Mouse (Mus musculus) urinary bladder, postnatal 36 days (tissue): Measurements from ENCODE around the gene Myl4.

Experiments used
- DNase-seq, 2 experiments: peaks; one replicate each; pipeline ENCODE4 v3.0.0; 2022; ENCODE audit warnings: low spot score in 2 of 2, mixed read lengths in 1 of 2

The Myl4 gene

GRCm38 (mm10) chr11:104571373-104571772 is 20.9 kb downstream of the Myl4 start:
- DNase-seq: peak in 1 of 2 experiments; percentile 14

- DNase-seq: no peak
Observed at GRCm38 (mm10) chr11:104572091-104572490, 21.6 kb downstream of the Myl4 start.

GRCm38 (mm10) chr11:104572566-104572965 is 22.1 kb downstream of the Myl4 start:
- no peak for DNase-seq

- DNase-seq: no peak
Observed at GRCm38 (mm10) chr11:104576772-104577612, 26.5 kb downstream of the Myl4 start.

GRCm38 (mm10) chr11:104578074-104578473 is 27.6 kb downstream of the Myl4 start:
- no peak for DNase-seq

GRCm38 (mm10) chr11:104579084-104579483 is 28.6 kb downstream of the Myl4 start:
- DNase-seq: no peak

- no peak for DNase-seq
Observed at GRCm38 (mm10) chr11:104579575-104579974, 29.1 kb downstream of the Myl4 start.

- DNase-seq: no peak
Observed at GRCm38 (mm10) chr11:104580091-104580490, 29.6 kb downstream of the Myl4 start.

- no peak for DNase-seq
Observed at GRCm38 (mm10) chr11:104580606-104581005, 30.1 kb downstream of the Myl4 start.

- DNase-seq: no peak
Observed at GRCm38 (mm10) chr11:104581446-104582307, 31.2 kb downstream of the Myl4 start.

- no peak for DNase-seq
Observed at GRCm38 (mm10) chr11:104582308-104582606, 31.8 kb downstream of the Myl4 start.

GRCm38 (mm10) chr11:104582630-104583364 is 32.3 kb downstream of the Myl4 start:
- DNase-seq: no peak

GRCm38 (mm10) chr11:104585495-104585894 is 35.0 kb downstream of the Myl4 start:
- no peak for DNase-seq

GRCm38 (mm10) chr11:104587904-104588303 is 37.4 kb downstream of the Myl4 start:
- DNase-seq: no peak

- DNase-seq: no peak
Observed at GRCm38 (mm10) chr11:104588513-104588912, 38.0 kb downstream of the Myl4 start.

- DNase-seq: no peak
Observed at GRCm38 (mm10) chr11:104589570-104589969, 39.1 kb downstream of the Myl4 start.

GRCm38 (mm10) chr11:104590148-104590547 is 39.7 kb downstream of the Myl4 start:
- peak; percentile 57 to 60 for DNase-seq

GRCm38 (mm10) chr11:104592066-104592835 is 41.8 kb downstream of the Myl4 start:
- no peak for DNase-seq

- no peak for DNase-seq
Observed at GRCm38 (mm10) chr11:104596365-104596764, 45.9 kb downstream of the Myl4 start.

GRCm38 (mm10) chr11:104599265-104599945 is 48.9 kb downstream of the Myl4 start:
- DNase-seq: no peak

GRCm38 (mm10) chr11:104600675-104601074 is 50.2 kb downstream of the Myl4 start:
- DNase-seq: no peak
